Mouse (Mus musculus): ENCODE data around the gene Elof1. TPM values are rescaled to one million over a fixed set of nuclear protein-coding genes. Genes with fewer than 3 reads are reported as not detected.
A peak's percentile ranks its signal among the peaks of the same experiment; 100 is the strongest.

The Elof1 gene
- polyA plus RNA-seq, 1 experiment from 2014 or later, result 194 TPM

- ATAC-seq (replicated peaks; ENCODE audit: low FRiP score), result no peak
- 23% methylated on average over 15 of the region's 15 CpGs for WGBS
Measured at GRCm38 (mm10) chr9:22116086-22116485, 886 bp downstream of the Elof1 start.

GRCm38 (mm10) chr9:22115635-22116034 is 1.3 kb downstream of the Elof1 start:
- Histone ChIP-seq H3K36me3 (peaks cover 33% of the 10 kb centered on the region), H3K9me3 (replicated peaks) (no peaks in the 10 kb centered on the region), H3K27ac (no peak overlapping the region), H3K27me3 (no peaks in the 10 kb centered on the region), H3K4me2 (peak overlapping the region; percentile 70), H3K4me3 (replicated peaks) (peak overlapping the region; percentile 82), H3K4me1 (peaks cover 16% of the 10 kb centered on the region), H3K9ac (peak overlapping the region; percentile 84)
- ATAC-seq (replicated peaks; ENCODE audit: low FRiP score), result no peak
- 89% methylated on average over 4 of the region's 4 CpGs for WGBS

More at GRCm38 (mm10) chr9:22116086-22116485, 886 bp downstream of the Elof1 start:
- peaks cover 29% of the 10 kb centered on the region for H3K36me3 ChIP-seq
- peak overlapping the region; percentile 70 for H3K4me2 ChIP-seq
- H3K9me3 ChIP-seq (replicated peaks), result no peaks in the 10 kb centered on the region
- peak overlapping the region; percentile 82 for H3K4me3 ChIP-seq (replicated peaks)
- H3K9ac ChIP-seq, result peak overlapping the region; percentile 84
- peaks cover 16% of the 10 kb centered on the region for H3K4me1 ChIP-seq
- H3K27ac ChIP-seq, result no peak overlapping the region
- no peaks in the 10 kb centered on the region for H3K27me3 ChIP-seq

- Histone ChIP-seq H3K27me3 (no peaks in the 10 kb centered on the region), H3K4me2 (no peak overlapping the region), H3K36me3 (peaks cover 39% of the 10 kb centered on the region), H3K4me3 (replicated peaks) (no peak overlapping the region), H3K4me1 (no peaks in the 10 kb centered on the region), H3K9me3 (replicated peaks) (no peaks in the 10 kb centered on the region), H3K9ac (no peak overlapping the region), H3K27ac (no peak overlapping the region)
- WGBS, result 88% methylated on average over 9 of the region's 9 CpGs
- no peak for ATAC-seq (replicated peaks; ENCODE audit: low FRiP score)
Measured at GRCm38 (mm10) chr9:22108194-22108593, 8.8 kb downstream of the Elof1 start.

GRCm38 (mm10) chr9:22099922-22100321 is 17.1 kb downstream of the Elof1 start:
- peak overlapping the region; percentile 13 for H3K4me3 ChIP-seq (replicated peaks)
- 4% methylated on average over 18 of the region's 18 CpGs for WGBS
- no peak for ATAC-seq (replicated peaks; ENCODE audit: low FRiP score)

GRCm38 (mm10) chr9:22098993-22099696 is 17.8 kb downstream of the Elof1 start, which contains the start of gene Cnn1:
TSS of gene Cnn1 (plus strand) at chr9:22099216.
- Histone ChIP-seq H3K9me3 (replicated peaks) (no peaks in the 10 kb centered on the region), H3K36me3 (no peaks in the 10 kb centered on the region), H3K9ac (no peak within 1 kb of the TSS), H3K27ac (no peak within 1 kb of the TSS), H3K4me2 (peak within 1 kb of the TSS; percentile 42), H3K4me1 (peaks cover 19% of the 10 kb centered on the region), H3K27me3 (peaks cover 45% of the 10 kb centered on the region), H3K4me3 (replicated peaks) (peak within 1 kb of the TSS; percentile 13)
- 7% methylated on average over 14 of the region's 14 CpGs for WGBS
- ATAC-seq (replicated peaks; ENCODE audit: low FRiP score), result no peak

More at GRCm38 (mm10) chr9:22099922-22100321, 17.1 kb downstream of the Elof1 start:
- H3K4me2 ChIP-seq, result peak overlapping the region; percentile 42
- H3K4me1 ChIP-seq, result peaks cover 19% of the 10 kb centered on the region
- H3K9ac ChIP-seq, result no peak overlapping the region
- H3K9me3 ChIP-seq (replicated peaks), result no peaks in the 10 kb centered on the region
- H3K27ac ChIP-seq, result no peak overlapping the region
- H3K36me3 ChIP-seq, result no peaks in the 10 kb centered on the region
- peaks cover 45% of the 10 kb centered on the region for H3K27me3 ChIP-seq

- WGBS, result 2% methylated on average over 24 of the region's 24 CpGs
- Histone ChIP-seq H3K4me1 (peaks cover 19% of the 10 kb centered on the region), H3K36me3 (no peaks in the 10 kb centered on the region)
Measured at GRCm38 (mm10) chr9:22095854-22096307, 21.1 kb downstream of the Elof1 start.

GRCm38 (mm10) chr9:22092746-22093145 is 24.2 kb downstream of the Elof1 start:
- no peak overlapping the region for H3K9ac ChIP-seq
- no peak overlapping the region for H3K4me3 ChIP-seq (replicated peaks)
- no peaks in the 10 kb centered on the region for H3K9me3 ChIP-seq (replicated peaks)
- WGBS, result 86% methylated on average over 6 of the region's 6 CpGs
- no peak for ATAC-seq (replicated peaks; ENCODE audit: low FRiP score)
- no peak overlapping the region for H3K4me2 ChIP-seq
- H3K27ac ChIP-seq, result no peak overlapping the region
- peaks cover 9% of the 10 kb centered on the region for H3K27me3 ChIP-seq
- H3K4me1 ChIP-seq, result peaks cover 6% of the 10 kb centered on the region
- no peaks in the 10 kb centered on the region for H3K36me3 ChIP-seq

More at GRCm38 (mm10) chr9:22095854-22096307, 21.1 kb downstream of the Elof1 start:
- ATAC-seq (replicated peaks; ENCODE audit: low FRiP score), result peak; percentile 76
- no peak overlapping the region for H3K27ac ChIP-seq
- H3K27me3 ChIP-seq, result peaks cover 41% of the 10 kb centered on the region
- peak overlapping the region; percentile 79 for H3K4me2 ChIP-seq
- peak overlapping the region; percentile 46 for H3K4me3 ChIP-seq (replicated peaks)
- H3K9ac ChIP-seq, result peak overlapping the region; percentile 53
- no peaks in the 10 kb centered on the region for H3K9me3 ChIP-seq (replicated peaks)

- Histone ChIP-seq H3K4me1 (peaks cover 8% of the 10 kb centered on the region), H3K27me3 (0 out of 2 replicates have a peak, but pooled peaks cover 5% of the 10 kb centered on the region), H3K4me2 (no peak overlapping the region), H3K9ac (no peak overlapping the region), H3K36me3 (no peaks in the 10 kb centered on the region), H3K9me3 (replicated peaks) (no peaks in the 10 kb centered on the region), H3K27ac (no peak overlapping the region), H3K4me3 (replicated peaks) (no peak overlapping the region)
- WGBS, result 86% methylated on average over 7 of the region's 7 CpGs
- no peak for ATAC-seq (replicated peaks; ENCODE audit: low FRiP score)
Measured at GRCm38 (mm10) chr9:22089986-22090385, 27.0 kb downstream of the Elof1 start.

GRCm38 (mm10) chr9:22089281-22089680 is 27.7 kb downstream of the Elof1 start:
- no peak for ATAC-seq (replicated peaks; ENCODE audit: low FRiP score)
- H3K27ac ChIP-seq, result no peak overlapping the region
- H3K4me2 ChIP-seq, result no peak overlapping the region
- WGBS, result 95% methylated on average over 7 of the region's 7 CpGs
- H3K36me3 ChIP-seq, result no peaks in the 10 kb centered on the region
- no peaks in the 10 kb centered on the region for H3K9me3 ChIP-seq (replicated peaks)
- H3K27me3 ChIP-seq, result 0 out of 2 replicates have a peak, but pooled peaks cover 5% of the 10 kb centered on the region
- H3K4me1 ChIP-seq, result peaks cover 14% of the 10 kb centered on the region
- H3K4me3 ChIP-seq (replicated peaks), result no peak overlapping the region
- H3K9ac ChIP-seq, result no peak overlapping the region

GRCm38 (mm10) chr9:22087034-22087618 is 29.8 kb downstream of the Elof1 start:
- Histone ChIP-seq H3K4me1 (peaks cover 24% of the 10 kb centered on the region), H3K9me3 (replicated peaks) (no peaks in the 10 kb centered on the region), H3K4me3 (replicated peaks) (no peak overlapping the region), H3K9ac (no peak overlapping the region), H3K36me3 (peaks cover 6% of the 10 kb centered on the region; the same call in 1 of the 2 replicates), H3K4me2 (no peak overlapping the region), H3K27ac (no peak overlapping the region), H3K27me3 (no peaks in the 10 kb centered on the region)
- no peak for ATAC-seq (replicated peaks; ENCODE audit: low FRiP score)
- 88% methylated on average over 2 of the region's 2 CpGs for WGBS

- no peak for ATAC-seq (replicated peaks; ENCODE audit: low FRiP score)
- Histone ChIP-seq H3K27ac (peak overlapping the region; percentile 90), H3K9ac (peak overlapping the region; percentile 67), H3K36me3 (peaks cover 6% of the 10 kb centered on the region; the same call in 1 of the 2 replicates), H3K9me3 (replicated peaks) (no peaks in the 10 kb centered on the region), H3K4me3 (replicated peaks) (peak overlapping the region; percentile 80), H3K27me3 (no peaks in the 10 kb centered on the region), H3K4me2 (peak overlapping the region; percentile 79), H3K4me1 (peaks cover 24% of the 10 kb centered on the region)
- WGBS, result 49% methylated on average over 6 of the region's 6 CpGs
Measured at GRCm38 (mm10) chr9:22086012-22086411, 31.0 kb downstream of the Elof1 start.

All from kidney, embryonic 15.5 days (tissue).